Mouse (Mus musculus): Measurements from ENCODE around the gene Sfmbt2.

GRCm38 (mm10) chr2:10397790-10398189 lies 27.5 kb downstream of the Sfmbt2 start:
- no peak for TF ChIP-seq CTCF (IDR thresholded peaks at IDR 0.05; ENCODE audit: low read depth)
- no peak for TF ChIP-seq EP300 (optimal IDR thresholded peaks at IDR 0.05)
